Mouse (Mus musculus) thymus, postnatal 0 days (tissue): ENCODE data around the gene Upb1. TPM values are rescaled to one million over a fixed set of nuclear protein-coding genes. Genes with fewer than 3 reads are reported as not detected.

Experiments used
- DNase-seq: peaks from one replicate; pipeline ENCODE4 v3.0.0-alpha.2; 2015; ENCODE audit warnings: low spot score
- polyA plus RNA-seq: library from polyadenylated mRNA; unstranded; fragments of >200 nt; fragmentation: Nextera tagmentation; extraction: Ambion mirVana; gene quantifications from 2 replicates; pipeline ENCODE4 v1.2.1, GENCODE M21; 2015

Upb1 gene
- polyA plus RNA-seq, 1 experiment from 2014 or later, result 0.55 TPM

GRCm38 (mm10) chr10:75424498-75424901 lies 23.6 kb downstream of the Upb1 start:
- no peak for DNase-seq

- DNase-seq, result no peak
Observed at GRCm38 (mm10) chr10:75428049-75429003, 27.4 kb downstream of the Upb1 start.

GRCm38 (mm10) chr10:75429004-75429380 lies 28.1 kb downstream of the Upb1 start:
- no peak for DNase-seq

GRCm38 (mm10) chr10:75429522-75430146 lies 28.7 kb downstream of the Upb1 start:
- no peak for DNase-seq

- no peak for DNase-seq
Observed at GRCm38 (mm10) chr10:75430147-75430537, 29.2 kb downstream of the Upb1 start.

GRCm38 (mm10) chr10:75430633-75431032 lies 29.7 kb downstream of the Upb1 start:
- no peak for DNase-seq

- DNase-seq, result peak; percentile 78
Observed at GRCm38 (mm10) chr10:75436604-75437217, 35.8 kb downstream of the Upb1 start.

- DNase-seq, result no peak
Observed at GRCm38 (mm10) chr10:75437284-75437683, 36.4 kb downstream of the Upb1 start.

GRCm38 (mm10) chr10:75438132-75438810 lies 37.4 kb downstream of the Upb1 start:
- no peak for DNase-seq

- peak; percentile 37 for DNase-seq
Observed at GRCm38 (mm10) chr10:75439211-75439811, 38.4 kb downstream of the Upb1 start.

- no peak for DNase-seq
Observed at GRCm38 (mm10) chr10:75440756-75441155, 39.8 kb downstream of the Upb1 start.

GRCm38 (mm10) chr10:75441800-75442199 lies 40.9 kb downstream of the Upb1 start:
- DNase-seq, result no peak

GRCm38 (mm10) chr10:75443017-75443416 lies 42.1 kb downstream of the Upb1 start:
- no peak for DNase-seq

- DNase-seq, result no peak
Observed at GRCm38 (mm10) chr10:75444111-75444826, 43.4 kb downstream of the Upb1 start.

GRCm38 (mm10) chr10:75445030-75445429 lies 44.1 kb downstream of the Upb1 start:
- no peak for DNase-seq

GRCm38 (mm10) chr10:75446501-75447083 lies 45.7 kb downstream of the Upb1 start:
- no peak for DNase-seq

- DNase-seq, result no peak
Observed at GRCm38 (mm10) chr10:75447489-75447888, 46.6 kb downstream of the Upb1 start.

- DNase-seq, result no peak
Observed at GRCm38 (mm10) chr10:75448806-75449420, 48.0 kb downstream of the Upb1 start.

- DNase-seq, result no peak
Observed at GRCm38 (mm10) chr10:75450331-75450730, 49.4 kb downstream of the Upb1 start.
